Mouse (Mus musculus) retina, adult 2 months (tissue): ENCODE results near the gene Abcd4.
A peak's percentile ranks its signal among the peaks of the same experiment; 100 is the strongest.

ENCODE experiments used
- DNase-seq: peaks from one replicate; pipeline ENCODE4 v3.0.0-alpha.2; 2012; ENCODE audit warnings: low read depth, low spot score

The Abcd4 gene

GRCm38 (mm10) chr12:84616977-84617630, at the start of gene Abcd4:
TSS of gene Abcd4 (minus strand) at chr12:84617413.
- peak; percentile 78 for DNase-seq

- peak; percentile 38 for DNase-seq
Measured at GRCm38 (mm10) chr12:84653912-84654311, 36.7 kb upstream of the Abcd4 start.

- DNase-seq, result no peak
Measured at GRCm38 (mm10) chr12:84650234-84650633, 33.0 kb upstream of the Abcd4 start.

GRCm38 (mm10) chr12:84640654-84641053, 23.4 kb upstream of the Abcd4 start, which contains the start of gene Vrtn:
TSS of gene Vrtn (plus strand) at chr12:84641019.
- no peak for DNase-seq

- DNase-seq, result peak; percentile 23
Measured at GRCm38 (mm10) chr12:84640253-84640652, 23.0 kb upstream of the Abcd4 start.

- DNase-seq, result no peak
Measured at GRCm38 (mm10) chr12:84631867-84632266, 14.7 kb upstream of the Abcd4 start.

- no peak for DNase-seq
Measured at GRCm38 (mm10) chr12:84625116-84625515, 7.9 kb upstream of the Abcd4 start.

GRCm38 (mm10) chr12:84624601-84625000, 7.4 kb upstream of the Abcd4 start:
- no peak for DNase-seq

GRCm38 (mm10) chr12:84620975-84621374, 3.8 kb upstream of the Abcd4 start:
- no peak for DNase-seq

- no peak for DNase-seq
Measured at GRCm38 (mm10) chr12:84617663-84618062, 450 bp upstream of the Abcd4 start.

- no peak for DNase-seq
Measured at GRCm38 (mm10) chr12:84614524-84614923, 2.7 kb downstream of the Abcd4 start.

- DNase-seq, result no peak
Measured at GRCm38 (mm10) chr12:84614001-84614400, 3.2 kb downstream of the Abcd4 start.

- no peak for DNase-seq
Measured at GRCm38 (mm10) chr12:84612518-84612917, 4.7 kb downstream of the Abcd4 start.

- no peak for DNase-seq
Measured at GRCm38 (mm10) chr12:84611718-84612117, 5.5 kb downstream of the Abcd4 start.

GRCm38 (mm10) chr12:84605860-84606259, 11.4 kb downstream of the Abcd4 start:
- DNase-seq, result no peak

- DNase-seq, result no peak
Measured at GRCm38 (mm10) chr12:84604001-84604400, 13.2 kb downstream of the Abcd4 start.

GRCm38 (mm10) chr12:84598324-84598723, 18.9 kb downstream of the Abcd4 start:
- DNase-seq, result no peak

- DNase-seq, result peak; percentile 74
Measured at GRCm38 (mm10) chr12:84589825-84590761, 27.1 kb downstream of the Abcd4 start.

- DNase-seq, result no peak
Measured at GRCm38 (mm10) chr12:84581285-84581684, 35.9 kb downstream of the Abcd4 start.

- no peak for DNase-seq
Measured at GRCm38 (mm10) chr12:84578440-84578770, 38.8 kb downstream of the Abcd4 start.

GRCm38 (mm10) chr12:84577768-84578439, 39.3 kb downstream of the Abcd4 start:
- DNase-seq, result no peak

GRCm38 (mm10) chr12:84573094-84573493, 44.1 kb downstream of the Abcd4 start:
- no peak for DNase-seq
